10 mouse cellular contexts compared by ENCODE assay signal in the genomic region with DNA sequence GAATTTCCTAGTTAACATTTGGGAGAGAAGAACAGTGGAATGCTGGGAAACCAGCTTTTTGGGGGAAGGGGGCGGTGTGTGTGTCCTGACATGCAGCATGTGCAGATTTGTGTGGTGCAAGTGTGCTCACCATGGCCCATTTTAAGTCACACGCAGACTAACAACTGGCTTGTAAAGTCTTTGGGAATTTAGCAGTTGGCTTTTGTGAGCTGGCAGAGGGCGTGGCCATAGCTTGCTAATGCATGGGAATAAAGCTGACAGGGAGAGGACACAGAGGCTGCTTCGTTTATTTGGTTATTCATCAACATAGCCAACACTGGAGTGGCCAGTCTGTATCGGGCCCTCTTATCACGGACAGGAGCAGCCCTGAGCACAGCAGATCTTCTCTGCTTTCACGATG.
DNase-seq lines count a peak whose midpoint lies in the region; ATAC-seq lines count a peak whose summit lies in the region.
"Had no signal": no experiment of that assay in that cellular context is flagged by ENCODE, and none has a peak within 500 bp of the region (broad histone marks: within the 10 kb centered on the region; RNA-seq: fewer than 3 reads in every experiment).

No protein-coding gene starts in this region.

- H3K27me3 ChIP-seq in lung, embryonic 15.5 days, result no peaks in the 10 kb centered on the region
- no peaks in the 10 kb centered on the region for H3K27me3 ChIP-seq in intestine, embryonic 14.5 days (replicated peaks; ENCODE audit: control insufficient read depth, insufficient read depth, low read length)

- no peaks in the 10 kb centered on the region; the same call in 1 of the 2 replicates for H3K4me1 ChIP-seq in lung, embryonic 15.5 days
- H3K4me1 ChIP-seq in intestine, embryonic 14.5 days (replicated peaks; ENCODE audit: control insufficient read depth, insufficient read depth, low read length), result no peaks in the 10 kb centered on the region

- peak overlapping the region; percentile 42 for H3K4me2 ChIP-seq in lung, embryonic 15.5 days
- peak overlapping the region; percentile 31 for H3K4me2 ChIP-seq in intestine, embryonic 14.5 days (ENCODE audit: low read length)

- H3K4me3 ChIP-seq in lung, embryonic 15.5 days, result no peak overlapping the region
- H3K4me3 ChIP-seq in intestine, embryonic 14.5 days (ENCODE audit: low read depth, low read length), result no peak overlapping the region

- no peak overlapping the region for H3K9ac ChIP-seq in lung, embryonic 15.5 days
- no peak overlapping the region for H3K9ac ChIP-seq in intestine, embryonic 14.5 days (ENCODE audit: low read length)

- WGBS in lung, embryonic 15.5 days, result 29% methylated on average over 7 of the region's 7 CpGs
- WGBS in intestine, embryonic 14.5 days, result 46% methylated on average over 7 of the region's 7 CpGs

- no peak for DNase-seq in lung, postnatal 36 days
- no peak for DNase-seq in intestine, embryonic 14.5 days (ENCODE audit: low spot score)
- DNase-seq in kidney, adult 9 months, result peak; percentile 16
- peak; percentile 15 for DNase-seq in retina, embryonic 14.5 days (ENCODE audit: low spot score)
- no peak for DNase-seq in ovary, postnatal 14 days (ENCODE audit: low spot score)
- no peak for DNase-seq in adrenal gland, postnatal 10 days
- DNase-seq: lung, adult 2 months; right cerebral cortex, postnatal 25 days; thymus, postnatal 4 days had no signal

- no peak overlapping the region for H3K27ac ChIP-seq in lung, embryonic 15.5 days
- no peak overlapping the region for H3K27ac ChIP-seq in intestine, embryonic 14.5 days (ENCODE audit: low read depth)

- no peaks in the 10 kb centered on the region for H3K36me3 ChIP-seq in lung, embryonic 15.5 days
- H3K36me3 ChIP-seq in intestine, embryonic 14.5 days (ENCODE audit: control insufficient read depth, insufficient read depth, low read length), result no peaks in the 10 kb centered on the region

- ATAC-seq in lung, embryonic 15.5 days (ENCODE audit: borderline replicate concordance, extremely low read depth, low FRiP score, low TSS enrichment), result peak; percentile 19; the same call in 1 of the 2 replicates
- no peak for ATAC-seq in intestine, embryonic 14.5 days (replicated peaks; ENCODE audit: low FRiP score, low TSS enrichment, low read depth)

- H3K9me3 ChIP-seq in lung, embryonic 15.5 days, result no peaks in the 10 kb centered on the region
- H3K9me3 ChIP-seq in intestine, embryonic 14.5 days (ENCODE audit: control insufficient read depth, low read length), result no peaks in the 10 kb centered on the region

Comparison
In these comparisons a context has a peak if more than half of its experiments do, and no peak if none do; other contexts are left out.
1. DNase-seq: peak in kidney, adult 9 months (single experiment) and retina, embryonic 14.5 days (single experiment); none in lung, postnatal 36 days (single experiment), intestine, embryonic 14.5 days (single experiment), ovary, postnatal 14 days (single experiment) and adrenal gland, postnatal 10 days (single experiment).